Mouse (Mus musculus) kidney, adult 2 months (tissue): ENCODE results near the gene Proser3.

Experiments
- CTCF ChIP-seq: fragments of 200-500 bp; conservative IDR thresholded peaks from 2 replicates; pipeline ENCODE4 v1.5.1; 2011; ENCODE audit warnings: low read depth, mild to moderate bottlenecking, control low read depth, low read length, moderate library complexity, mixed read lengths; ENCODE audit not compliant: insufficient read depth, insufficient read length
- POLR2A ChIP-seq: fragments of 200-500 bp; IDR thresholded peaks from one replicate; pipeline ENCODE4 v1.6.1; 2011; ENCODE audit warnings: low read depth, low read length, control low read depth

GRCm38 (mm10) chr7:30572969-30573368, 20.9 kb upstream of the Proser3 start:
- TF ChIP-seq CTCF = no peak
- no peak for TF ChIP-seq POLR2A
